Mouse (Mus musculus): Measurements from ENCODE around the gene Lat2. TPM values are rescaled to one million over a fixed set of nuclear protein-coding genes. Genes with fewer than 3 reads are reported as not detected.

Lat2 gene
- total RNA-seq, 1 experiment from 2014 or later, result 2.6 TPM

DNA sequence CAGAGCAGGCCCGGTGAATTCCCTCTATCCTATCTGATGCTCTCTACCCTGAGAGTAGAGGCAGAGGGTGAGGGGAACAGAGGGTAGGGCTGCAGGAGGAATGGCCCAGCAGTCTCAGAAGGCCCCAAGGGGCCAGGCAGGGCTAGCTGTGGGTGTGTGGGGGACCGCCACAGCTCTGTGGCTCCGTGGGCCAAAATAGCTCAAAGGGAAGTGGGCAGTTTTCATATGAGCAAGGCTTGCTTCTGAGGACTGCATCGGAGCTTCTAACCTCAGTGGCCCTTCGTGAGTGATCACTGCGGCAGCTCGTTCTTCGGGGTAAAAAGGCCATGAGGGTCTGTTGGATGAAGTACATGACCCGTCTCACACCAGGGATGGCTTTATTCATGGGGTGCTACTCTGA is 1.1 kb downstream of the Lat2 start:
- DNase-seq, result no peak

DNA sequence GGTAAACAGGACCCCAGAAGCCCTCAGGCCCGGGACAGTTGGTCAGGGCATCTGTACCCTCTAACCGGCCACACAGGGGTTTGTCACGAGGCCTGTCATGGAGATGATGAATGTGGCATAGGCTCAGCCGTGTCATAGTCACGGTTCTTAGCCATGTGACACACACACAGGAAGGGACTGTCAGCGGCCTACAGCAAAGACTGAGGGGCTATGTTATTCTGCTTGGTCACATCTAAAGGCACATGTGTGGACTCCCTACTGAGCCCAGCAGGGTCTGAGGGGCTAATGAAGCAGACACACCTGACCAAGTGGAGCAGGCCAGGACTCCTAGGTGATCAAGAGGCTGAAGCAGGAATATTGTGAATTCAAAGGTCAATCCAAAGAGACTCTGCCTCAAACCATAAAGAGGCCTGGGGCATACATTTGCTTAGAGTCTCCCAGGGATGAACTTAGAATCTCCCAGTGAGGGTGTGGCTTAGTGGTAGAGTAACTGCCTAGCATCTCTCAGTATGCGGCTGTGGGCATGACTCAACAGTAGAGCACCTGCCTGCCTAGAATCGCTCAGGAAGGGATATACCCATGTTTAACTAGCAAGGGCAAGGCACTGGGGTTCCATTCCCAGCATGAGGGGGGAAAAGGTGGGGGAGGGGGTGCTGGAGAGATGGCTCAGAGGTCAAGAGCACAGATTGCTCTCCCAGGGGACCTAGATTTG is 2.9 kb downstream of the Lat2 start:
- no peak for DNase-seq

DNA sequence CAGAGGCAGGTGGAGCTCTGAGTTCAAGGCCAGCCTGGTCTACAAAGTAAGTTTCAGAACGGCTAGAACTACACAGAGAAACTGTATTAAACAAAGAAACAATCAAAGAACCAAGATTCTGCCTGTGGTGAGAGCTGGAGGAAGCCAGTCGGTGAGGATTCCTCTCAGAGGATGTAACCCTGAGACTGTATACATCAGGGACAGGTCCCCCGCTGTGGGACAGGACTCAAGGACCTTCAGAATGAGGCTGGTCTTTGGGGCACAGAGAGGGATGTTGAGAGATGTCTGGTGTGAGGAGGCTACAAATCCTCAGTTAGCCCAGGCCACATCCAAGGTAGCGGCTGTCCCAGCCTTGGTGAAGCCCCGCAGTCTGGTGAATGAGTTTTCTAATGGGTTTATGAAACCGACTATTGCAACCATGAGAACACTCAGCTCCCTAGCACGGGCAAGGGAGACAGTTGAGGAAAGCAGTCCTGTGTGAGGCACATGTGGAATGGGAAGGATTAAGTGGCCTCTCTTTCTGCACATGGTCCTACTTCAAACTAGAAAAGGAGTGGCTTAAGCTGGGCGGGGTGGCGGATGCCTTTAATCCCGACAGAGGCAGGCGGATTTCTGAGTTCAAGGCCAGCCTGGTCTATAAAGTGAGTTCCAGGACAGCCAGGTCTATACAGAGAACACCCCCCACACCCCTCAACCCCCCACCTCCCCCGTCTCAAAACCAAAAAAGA is 4.7 kb downstream of the Lat2 start:
- DNase-seq, result no peak

DNA sequence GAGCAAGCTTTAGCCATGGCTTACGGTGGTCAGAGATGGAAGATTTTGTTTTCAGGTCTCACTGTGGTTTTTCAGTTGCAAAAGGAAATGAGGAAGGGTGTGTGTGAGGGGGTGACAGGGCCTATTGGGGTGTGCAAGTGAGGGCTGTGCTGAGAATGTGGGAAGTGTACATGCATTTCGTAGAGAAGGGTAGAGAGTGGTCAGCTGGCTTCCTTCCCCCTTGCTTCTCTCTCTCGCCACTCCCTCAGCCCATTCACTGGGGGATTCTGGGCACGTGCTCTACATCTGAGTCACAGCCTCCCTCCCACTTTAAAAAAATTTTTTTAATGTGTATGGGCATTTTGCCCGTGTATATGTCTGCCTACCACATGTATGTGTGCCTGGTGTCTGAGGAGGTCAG is 7.7 kb downstream of the Lat2 start:
- no peak for DNase-seq

DNA sequence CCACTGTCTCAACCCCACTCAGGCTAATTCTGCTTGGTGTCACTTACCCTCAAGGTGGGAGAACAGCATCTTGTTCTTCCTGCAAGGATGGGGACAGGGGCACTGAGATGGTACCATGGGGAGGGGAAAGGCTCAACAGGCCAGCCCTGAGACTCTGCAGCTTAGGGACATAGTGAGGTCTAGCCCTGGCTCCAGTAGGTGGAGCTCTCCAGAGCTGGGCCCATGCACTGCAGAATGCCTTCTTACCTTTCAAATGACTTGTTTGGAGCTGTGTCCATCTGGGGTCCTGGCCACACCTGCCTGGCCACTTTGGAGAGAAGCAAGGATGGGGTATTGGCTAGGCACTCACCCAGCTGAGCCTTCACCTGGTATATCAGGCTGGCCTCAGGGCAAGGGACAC is 8.5 kb downstream of the Lat2 start:
- no peak for DNase-seq

DNA sequence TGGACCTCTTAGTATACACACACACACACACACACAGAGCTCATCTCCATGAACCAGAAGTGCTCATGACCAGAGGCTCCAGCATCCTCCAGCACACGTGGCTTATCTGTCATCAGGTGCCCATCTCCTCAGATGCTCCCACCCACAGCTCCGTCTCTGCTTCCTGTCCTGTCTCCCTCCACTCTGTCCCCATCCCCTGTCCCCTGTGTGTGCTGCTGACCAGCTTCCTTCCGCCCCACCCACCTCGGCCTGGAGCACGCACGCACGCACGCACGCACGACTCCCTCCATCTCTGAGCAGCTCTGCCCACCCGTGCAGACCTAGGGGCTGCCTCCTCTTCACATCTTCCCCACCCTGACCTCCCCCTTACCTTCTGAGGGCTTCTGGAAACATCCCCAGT is 10.4 kb downstream of the Lat2 start:
- DNase-seq, result no peak

DNA sequence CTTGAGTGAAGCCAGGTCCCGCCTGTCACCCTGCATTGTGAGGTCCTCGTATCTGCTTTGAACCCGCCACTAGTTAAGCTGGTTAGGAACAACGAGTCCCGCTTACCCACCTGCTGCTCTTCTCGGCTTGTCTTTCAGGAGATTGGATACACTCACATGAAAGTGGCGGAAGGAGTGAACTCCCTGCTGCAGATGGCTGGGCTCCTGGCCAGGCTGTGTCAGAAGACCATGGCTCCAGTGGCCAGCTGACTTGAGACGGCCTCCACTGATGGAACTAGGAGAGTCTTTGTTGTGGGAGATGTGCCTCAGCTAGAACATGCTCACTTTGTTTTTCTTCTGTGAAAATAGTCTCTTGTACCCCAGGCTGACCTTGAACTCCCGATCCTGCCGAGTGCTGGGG is 17.1 kb downstream of the Lat2 start:
- DNase-seq, result no peak

DNA sequence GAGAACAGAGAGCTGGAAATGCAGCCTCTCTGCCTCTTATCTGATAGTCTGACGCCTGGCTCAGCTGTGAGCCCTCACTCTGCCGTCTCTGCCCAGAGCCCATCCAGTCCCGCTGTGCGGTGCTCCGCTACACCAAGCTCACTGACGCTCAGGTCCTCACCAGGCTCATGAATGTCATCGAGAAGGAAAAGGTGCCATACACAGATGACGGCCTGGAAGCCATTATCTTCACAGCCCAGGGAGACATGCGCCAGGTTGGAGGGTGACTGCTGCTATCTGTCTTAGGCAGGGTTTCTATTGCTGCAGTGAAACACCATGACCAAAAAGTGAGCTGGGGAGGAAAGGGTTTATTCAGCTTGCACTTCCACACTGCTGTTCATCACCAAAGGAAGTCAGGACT is 21.7 kb downstream of the Lat2 start:
- DNase-seq, result no peak

DNA sequence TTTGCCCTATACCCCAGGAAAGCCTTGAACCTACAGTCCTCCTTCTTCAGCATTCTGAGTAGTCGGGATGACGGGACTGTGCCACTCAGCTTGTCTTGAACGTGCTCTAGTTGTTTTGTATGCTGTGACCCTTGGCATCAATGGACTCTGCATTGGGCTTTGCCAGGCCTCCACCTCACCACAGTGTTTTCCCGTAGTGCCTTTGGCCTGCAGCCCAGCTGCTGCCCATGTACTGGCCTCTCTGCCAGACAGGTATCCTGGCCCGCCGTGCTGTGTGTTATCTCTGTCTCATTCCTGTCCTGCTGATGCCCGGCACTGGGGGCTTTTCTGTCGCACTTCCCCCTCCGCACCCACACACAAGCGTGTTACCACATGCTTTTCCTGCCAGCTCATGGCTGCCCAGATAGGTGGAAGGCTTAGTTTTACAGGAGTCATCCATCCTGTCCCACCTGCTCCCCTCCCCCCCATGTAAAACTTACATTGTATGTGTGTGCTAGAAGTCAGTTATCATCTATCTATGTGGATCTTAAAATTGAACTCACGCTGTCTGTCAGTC is 22.7 kb downstream of the Lat2 start:
- no peak for DNase-seq

DNA sequence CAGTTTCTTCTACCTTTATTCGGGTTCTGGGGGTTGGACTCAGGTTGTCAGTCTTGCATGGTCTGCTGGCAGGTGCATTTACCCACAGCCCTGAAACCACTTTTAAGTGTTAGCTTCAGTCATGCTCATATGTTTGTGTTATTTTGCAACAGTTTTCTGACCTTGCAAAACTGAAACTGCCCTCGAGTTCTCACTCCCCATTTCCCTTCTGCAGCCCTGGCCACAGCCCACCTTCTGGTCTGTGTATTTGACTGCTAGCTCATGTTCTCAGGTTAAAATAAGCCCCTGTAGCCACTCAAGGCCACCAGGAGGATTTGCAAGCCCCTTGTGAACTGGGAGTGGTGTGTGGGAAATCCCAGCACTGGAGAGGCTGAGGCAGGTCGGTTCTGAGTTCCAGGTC is 24.9 kb downstream of the Lat2 start:
- no peak for DNase-seq

DNA sequence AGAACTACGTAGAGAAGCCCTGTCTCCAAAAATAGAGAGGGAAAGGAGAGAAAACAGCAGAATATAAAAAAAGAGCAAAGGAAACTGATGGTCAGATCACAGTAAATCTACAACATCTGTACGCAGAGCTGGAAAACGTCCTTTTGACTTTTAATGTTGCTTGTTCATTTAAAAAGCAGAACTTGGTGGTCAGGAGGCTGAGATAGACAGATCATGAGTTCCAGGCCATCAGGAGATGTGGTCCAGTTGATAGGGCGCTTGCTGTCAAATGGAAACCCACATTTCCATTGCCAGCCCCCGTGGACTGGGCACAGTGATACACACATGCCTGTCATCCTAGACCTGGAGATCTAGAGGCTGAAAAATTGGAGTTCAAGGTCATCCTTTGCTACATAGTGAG is 30.0 kb downstream of the Lat2 start:
- DNase-seq, result no peak

DNA sequence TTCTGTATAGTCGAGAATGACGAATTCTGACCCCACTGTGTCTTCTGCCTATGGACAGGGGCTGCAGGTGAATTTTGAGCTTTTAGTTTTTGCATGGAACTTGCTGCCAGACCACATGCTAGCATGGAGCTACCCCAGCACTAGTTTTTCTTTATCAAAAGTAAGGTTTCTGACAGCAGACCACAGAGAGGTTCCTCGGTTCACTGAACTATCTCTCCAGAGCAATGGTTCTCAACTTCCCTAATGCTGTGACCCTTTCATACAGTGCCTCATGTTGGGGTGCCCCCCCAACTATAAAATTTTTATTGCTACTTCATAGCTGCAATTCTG is 31.0 kb downstream of the Lat2 start:
- DNase-seq, result no peak

DNA sequence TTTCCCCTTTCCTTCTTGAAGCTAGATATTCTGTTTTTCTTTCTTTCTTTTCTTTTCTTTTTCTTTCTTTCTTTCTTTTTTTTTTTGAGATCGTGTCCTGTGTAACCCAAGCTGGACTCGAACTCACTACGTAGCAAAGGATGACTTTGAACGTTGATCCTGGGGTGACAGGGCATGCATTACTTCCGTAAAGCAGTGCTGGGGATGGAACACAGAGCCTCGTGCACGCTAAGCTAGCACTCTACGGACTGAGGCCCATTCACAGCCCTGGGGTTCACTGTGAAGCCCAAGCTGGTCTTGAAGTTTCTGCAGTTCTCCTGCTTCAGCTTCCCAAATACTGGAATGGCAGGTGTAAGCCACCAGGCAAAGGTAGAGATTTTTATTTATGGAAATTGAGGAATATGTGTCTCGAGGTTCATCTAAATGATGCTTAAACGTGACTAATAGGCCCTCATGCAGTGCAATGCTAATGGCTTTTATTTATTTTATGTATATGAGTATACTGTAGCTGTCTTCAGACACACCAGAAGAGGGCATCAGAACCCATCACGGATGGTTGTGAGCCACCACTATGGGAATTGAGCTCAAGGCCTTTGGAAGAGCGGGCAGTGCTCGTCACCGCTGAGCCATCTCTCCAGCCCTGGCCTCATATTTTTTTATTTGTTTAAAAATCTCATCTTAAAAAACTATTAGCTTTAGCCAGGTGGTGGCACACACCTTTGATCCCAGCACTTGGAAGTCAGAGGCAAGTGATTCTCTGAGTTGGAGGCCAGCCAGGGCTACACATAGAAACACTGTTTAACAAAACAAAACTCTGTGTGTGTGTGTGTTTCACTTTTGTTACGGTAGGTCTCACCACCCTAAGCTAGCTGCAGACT is 31.6 kb downstream of the Lat2 start:
- no peak for DNase-seq

DNA sequence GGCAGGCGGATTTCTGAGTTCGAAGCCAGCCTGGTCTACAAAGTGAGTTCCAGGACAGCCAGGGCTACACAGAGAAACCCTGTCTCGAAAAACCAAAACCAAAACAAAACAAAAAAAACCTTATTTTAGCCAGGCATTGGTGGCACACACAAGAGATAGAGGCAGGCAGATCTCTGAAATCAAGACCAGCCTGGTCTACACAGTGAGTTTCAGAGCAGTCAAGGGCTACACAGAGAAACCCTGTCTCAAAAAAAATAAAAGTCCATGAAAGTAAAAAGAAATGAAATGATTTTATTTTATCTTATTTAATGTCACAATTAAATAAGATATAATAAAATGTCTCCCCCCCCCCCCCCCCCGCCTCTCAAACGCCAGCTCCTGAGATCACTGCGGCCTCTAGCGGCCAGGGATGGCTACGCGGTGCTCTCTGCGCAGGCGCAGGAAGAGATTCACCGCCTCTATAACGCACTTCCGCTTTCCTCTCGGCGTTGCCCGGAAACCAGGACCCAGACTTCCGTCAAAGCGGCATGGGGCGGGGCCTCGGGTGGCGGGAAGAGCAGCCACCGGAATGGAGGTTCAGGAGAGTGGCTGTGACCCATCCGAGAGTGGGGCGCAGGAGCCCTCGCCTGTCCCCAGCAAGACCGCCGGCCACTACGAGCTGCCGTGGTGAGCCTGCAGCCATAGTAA is 32.5 kb downstream of the Lat2 start:
- peak; percentile 96 for DNase-seq

DNA sequence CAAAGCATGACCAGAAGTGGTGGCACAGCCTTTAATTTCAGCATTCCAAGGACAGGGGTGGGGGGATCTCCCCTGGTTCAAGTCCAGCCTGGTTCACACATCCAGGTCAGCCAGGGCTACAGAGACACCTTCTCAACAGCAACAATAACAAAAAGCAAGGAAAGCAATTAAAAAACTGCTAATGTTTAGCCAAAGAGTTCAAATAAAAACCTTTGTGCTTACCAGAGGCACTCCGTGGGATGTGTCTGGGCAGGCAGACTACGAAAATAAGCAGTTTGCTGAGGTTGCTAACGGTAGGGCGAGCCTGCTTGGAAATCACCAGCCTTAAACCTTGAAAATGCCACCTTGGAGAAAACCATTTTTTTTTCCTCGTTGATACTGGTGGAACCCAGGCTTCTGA is 33.7 kb downstream of the Lat2 start, which contains the start of gene Rfc2:
TSS of gene Rfc2 (plus strand) at position 221 of the 400 bp plus-strand sequence.
- DNase-seq, result no peak

DNA sequence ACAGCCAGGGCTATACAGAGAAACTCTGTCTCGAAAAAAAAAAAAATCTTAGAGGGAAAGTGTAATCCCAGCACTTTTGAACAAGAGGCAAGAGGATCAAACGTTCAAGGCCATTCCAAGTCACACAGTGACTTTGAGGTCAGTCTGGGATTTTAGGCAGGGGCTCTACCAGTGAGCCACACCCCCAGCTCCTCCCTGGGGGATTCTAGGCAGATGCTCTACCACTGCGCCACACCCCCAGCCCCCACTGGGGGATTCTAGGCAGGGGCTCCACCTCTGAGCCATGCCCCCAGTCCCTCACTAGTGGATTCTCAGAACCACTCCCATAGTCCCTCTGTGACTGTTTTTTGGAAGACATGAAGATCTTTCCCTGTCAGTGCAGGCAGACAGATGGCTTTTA is 35.7 kb downstream of the Lat2 start:
- DNase-seq, result no peak

DNA sequence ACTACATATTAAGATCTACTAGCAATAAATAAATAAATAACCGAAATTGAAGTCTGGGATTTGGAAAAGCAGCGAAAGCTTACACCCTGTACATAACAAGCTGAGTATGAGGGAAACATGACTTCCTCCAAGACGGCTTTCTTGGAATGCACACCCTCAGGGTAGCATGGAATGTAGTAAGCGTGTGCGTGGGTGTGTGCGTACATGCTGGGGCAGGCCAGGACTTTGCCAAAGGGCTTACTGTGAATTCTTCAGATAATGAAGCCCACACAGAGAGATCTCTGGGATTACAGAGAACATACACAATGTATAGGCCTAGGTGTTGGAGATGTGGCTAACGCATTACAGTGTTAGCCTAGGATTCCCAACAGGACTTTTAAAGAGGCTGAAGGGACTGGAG is 37.3 kb downstream of the Lat2 start:
- DNase-seq, result no peak

DNA sequence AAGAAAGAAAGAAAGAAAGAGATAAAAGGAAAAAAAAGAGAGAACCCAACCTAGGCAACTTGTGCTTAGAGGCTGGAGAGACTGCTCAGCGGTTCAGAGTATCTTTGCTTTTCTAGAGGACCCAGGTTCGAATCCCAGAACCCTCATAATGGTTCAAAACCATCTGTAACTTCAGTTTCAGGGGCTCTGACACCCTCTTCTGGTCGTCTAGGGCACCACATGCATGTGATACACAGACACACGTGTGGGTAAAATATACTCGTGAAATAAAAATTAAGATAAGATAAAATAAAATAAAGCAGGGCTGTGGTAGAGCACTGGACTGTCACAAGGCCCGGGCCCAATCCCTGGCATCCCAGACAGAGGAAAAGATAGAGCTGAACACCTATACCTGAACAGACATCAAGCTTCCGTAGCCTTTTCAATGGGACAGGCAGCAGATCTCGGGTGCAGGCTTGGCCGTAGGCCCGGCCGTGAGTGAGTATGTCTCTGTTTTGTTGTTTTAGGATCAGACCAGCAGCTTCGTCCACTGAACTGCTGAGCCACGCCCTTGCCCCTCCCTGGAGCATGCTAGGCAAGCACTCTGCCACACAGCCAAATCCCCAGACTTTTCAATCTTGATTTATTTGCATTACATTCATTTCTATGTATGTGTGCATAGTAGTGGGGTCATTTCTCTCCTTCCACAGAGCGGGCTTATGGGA is 38.2 kb downstream of the Lat2 start:
- no peak for DNase-seq

DNA sequence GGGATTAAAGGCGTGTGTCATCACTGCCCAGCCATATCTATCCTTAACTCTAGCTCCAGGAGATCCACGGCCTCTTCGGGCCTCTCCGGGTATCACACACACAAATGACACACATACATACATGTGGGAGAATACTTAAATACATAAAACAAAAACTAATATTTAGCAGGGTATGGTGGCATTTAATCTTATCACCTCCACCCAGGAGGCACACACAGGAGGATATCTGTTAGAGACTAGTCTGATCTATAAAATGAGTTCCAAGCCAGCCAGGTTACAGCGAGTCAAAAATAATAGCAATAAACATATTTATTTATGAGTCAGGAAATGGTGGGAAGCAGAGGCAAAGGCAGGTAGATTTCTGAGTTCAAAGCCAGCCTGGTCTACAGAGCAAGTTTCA is 39.0 kb downstream of the Lat2 start:
- no peak for DNase-seq

DNA sequence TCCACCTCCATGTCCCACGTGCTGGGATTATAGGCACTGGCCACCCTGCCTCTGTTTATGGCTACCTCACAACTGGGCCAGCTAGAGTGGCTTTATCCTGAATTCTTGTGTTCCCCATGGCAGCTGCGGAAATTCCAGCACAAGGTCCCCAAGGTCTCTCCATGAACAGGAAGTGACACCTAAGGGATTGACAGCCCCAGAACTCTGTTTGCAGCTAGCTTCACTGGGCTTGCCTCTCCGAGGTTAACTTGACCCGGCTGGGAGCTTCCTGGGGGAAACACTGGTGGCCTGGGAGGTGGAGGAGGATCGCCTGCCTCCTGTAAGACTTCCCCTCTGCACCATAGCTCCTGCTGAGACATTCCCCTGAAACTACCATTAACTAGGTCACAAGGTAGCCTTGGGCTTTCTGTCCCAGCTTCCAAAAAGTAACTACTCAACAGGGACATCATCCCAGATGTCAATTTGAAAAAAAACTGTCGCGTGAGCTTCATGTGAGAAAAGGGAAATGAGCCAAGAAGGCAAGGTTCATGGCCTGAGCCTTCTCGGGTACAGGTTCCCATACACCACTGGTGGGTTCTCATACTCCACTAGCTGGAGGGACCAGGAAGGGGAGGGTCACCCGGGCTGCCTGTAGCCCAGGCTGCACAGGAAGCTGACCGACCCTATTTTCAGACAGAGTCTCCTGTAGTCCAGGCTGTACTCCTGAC is 42.2 kb downstream of the Lat2 start:
- DNase-seq, result peak; percentile 20
